Mouse (Mus musculus): ENCODE measurements around the gene Anpep. TPM values are rescaled to one million over a fixed set of nuclear protein-coding genes. Genes with fewer than 3 reads are reported as not detected.

Gene Anpep
- polyA plus RNA-seq, 1 experiment: 41.0 TPM

DNA sequence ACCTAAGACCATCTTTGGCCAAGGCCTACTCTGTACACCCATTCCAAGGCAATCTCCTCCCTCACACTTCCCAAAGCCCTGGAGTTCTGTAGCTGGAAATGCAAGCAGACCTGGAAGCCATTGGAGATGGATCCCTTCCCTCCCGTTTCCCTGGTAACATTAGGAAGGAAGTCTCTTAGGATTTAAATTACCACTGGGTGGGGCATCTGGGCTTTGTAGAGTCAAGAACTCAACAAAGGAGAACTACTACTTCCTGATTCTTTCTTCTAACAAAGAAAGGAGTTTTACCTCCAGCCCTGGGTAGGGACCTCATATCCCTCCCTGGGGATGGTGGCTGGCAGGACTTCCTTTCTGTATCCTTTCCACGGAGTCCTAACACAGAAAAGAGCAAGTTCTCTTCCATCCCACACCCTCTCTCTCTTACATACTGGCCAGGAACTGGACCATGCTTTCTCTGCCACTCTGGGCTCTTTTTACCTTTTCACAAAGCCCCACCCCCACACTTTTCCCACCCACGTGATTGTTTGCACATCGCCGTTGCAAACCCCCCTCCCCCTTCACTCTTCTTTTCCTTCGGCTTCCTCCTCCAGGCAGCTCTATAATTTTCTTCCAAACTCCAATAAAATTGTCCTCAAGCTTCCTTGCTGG is 8.3 kb upstream of the Anpep start:
- Histone ChIP-seq H3K27ac (ENCODE audit: insufficient read depth, low read length) (no peak overlapping the region), H3K4me1 (ENCODE audit: control insufficient read depth, insufficient read depth, low read length) (no peaks in the 10 kb centered on the region), H3K4me3 (ENCODE audit: insufficient read depth, low read length) (no peak overlapping the region)
- TF ChIP-seq POLR2A (IDR thresholded peaks at IDR 0.05; ENCODE audit: low read depth, low read length): no peak
- TF ChIP-seq CTCF (IDR thresholded peaks at IDR 0.05; ENCODE audit: borderline replicate concordance, insufficient read depth, low read length): no peak

DNA sequence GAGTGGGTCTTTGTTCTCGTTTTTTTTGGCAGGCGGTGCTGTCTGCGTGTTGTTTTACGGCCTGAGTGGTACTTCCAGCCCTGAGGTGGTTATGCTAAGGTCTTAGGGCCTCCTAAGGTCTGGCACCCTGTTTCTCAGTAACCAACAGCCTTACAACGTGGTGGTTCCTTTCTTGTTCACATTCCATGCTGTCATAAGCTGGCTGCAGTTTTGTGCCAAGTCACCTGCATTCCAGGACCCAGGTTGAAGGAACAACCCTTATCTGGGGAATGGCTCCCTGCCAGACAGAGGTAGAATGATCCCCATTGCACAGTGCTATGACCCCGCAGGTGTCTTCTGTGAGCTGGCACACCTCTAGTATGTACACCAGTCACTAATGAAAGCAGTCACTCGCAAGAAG is 7.6 kb upstream of the Anpep start:
- H3K4me3 ChIP-seq (ENCODE audit: insufficient read depth, low read length): no peak overlapping the region
- TF ChIP-seq CTCF (IDR thresholded peaks at IDR 0.05; ENCODE audit: borderline replicate concordance, insufficient read depth, low read length): no peak
- no peak for TF ChIP-seq POLR2A (IDR thresholded peaks at IDR 0.05; ENCODE audit: low read depth, low read length)
- H3K4me1 ChIP-seq (ENCODE audit: control insufficient read depth, insufficient read depth, low read length): no peaks in the 10 kb centered on the region
- no peak overlapping the region for H3K27ac ChIP-seq (ENCODE audit: insufficient read depth, low read length)

DNA sequence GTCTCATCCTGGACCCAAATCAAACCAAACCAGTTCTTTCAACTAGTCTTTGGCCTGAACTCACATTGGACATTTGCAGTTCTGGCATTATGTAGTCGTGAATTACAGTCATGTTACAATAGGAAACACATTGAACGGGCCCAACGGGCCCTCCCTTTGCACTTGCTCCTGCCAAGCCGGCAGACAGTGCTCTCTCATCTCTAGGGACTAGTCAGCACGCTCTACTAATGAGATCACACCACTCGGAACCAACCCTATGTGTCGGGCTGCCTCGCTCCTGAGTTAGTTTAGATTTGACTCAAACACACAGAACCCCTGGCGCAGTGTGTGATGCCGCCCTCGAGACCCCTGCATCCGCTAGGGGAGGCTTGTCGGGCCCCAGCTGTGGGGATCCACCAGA is 7.0 kb upstream of the Anpep start:
- no peak overlapping the region for H3K27ac ChIP-seq (ENCODE audit: insufficient read depth, low read length)
- TF ChIP-seq POLR2A (IDR thresholded peaks at IDR 0.05; ENCODE audit: low read depth, low read length) (no peak), CTCF (IDR thresholded peaks at IDR 0.05; ENCODE audit: borderline replicate concordance, insufficient read depth, low read length) (no peak)
- no peaks in the 10 kb centered on the region for H3K4me1 ChIP-seq (ENCODE audit: control insufficient read depth, insufficient read depth, low read length)
- H3K4me3 ChIP-seq (ENCODE audit: insufficient read depth, low read length): no peak overlapping the region

DNA sequence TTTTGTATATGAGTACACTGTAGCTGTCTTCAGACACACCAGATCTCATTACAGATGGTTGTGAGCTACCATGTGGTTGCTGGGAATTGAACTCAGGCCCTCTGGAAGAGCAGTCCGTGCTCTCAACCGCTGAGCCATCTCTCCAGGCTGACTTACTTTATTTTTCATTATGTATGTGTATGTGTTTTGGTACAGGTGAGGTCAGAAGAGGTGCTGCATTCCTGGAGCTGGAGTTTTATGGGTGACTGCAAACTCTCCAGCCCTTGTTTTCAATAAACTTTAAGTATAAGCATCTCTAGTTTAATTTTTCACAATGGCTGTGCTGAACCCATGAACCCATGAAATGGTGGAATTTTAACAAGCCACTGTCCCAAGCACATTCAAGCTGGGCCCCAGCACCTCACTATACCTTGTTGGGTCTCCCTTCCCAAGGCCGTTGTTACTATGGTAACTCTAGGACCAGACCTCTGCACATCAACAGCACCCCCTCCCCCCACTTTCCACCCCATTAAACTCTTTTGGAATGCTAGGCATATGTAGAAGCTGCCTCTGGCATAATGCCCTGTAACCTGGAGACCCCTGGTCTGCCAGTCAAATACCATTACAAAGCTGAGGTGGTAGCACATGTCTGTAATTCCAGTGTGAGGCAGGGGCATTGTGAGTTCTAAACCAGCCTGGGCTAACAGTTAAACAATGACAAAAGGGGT is 5.6 kb upstream of the Anpep start:
- no peak overlapping the region for H3K4me3 ChIP-seq (ENCODE audit: insufficient read depth, low read length)
- TF ChIP-seq POLR2A (IDR thresholded peaks at IDR 0.05; ENCODE audit: low read depth, low read length) (no peak), CTCF (IDR thresholded peaks at IDR 0.05; ENCODE audit: borderline replicate concordance, insufficient read depth, low read length) (no peak)
- H3K4me1 ChIP-seq (ENCODE audit: control insufficient read depth, insufficient read depth, low read length): no peaks in the 10 kb centered on the region
- H3K27ac ChIP-seq (ENCODE audit: insufficient read depth, low read length): no peak overlapping the region

DNA sequence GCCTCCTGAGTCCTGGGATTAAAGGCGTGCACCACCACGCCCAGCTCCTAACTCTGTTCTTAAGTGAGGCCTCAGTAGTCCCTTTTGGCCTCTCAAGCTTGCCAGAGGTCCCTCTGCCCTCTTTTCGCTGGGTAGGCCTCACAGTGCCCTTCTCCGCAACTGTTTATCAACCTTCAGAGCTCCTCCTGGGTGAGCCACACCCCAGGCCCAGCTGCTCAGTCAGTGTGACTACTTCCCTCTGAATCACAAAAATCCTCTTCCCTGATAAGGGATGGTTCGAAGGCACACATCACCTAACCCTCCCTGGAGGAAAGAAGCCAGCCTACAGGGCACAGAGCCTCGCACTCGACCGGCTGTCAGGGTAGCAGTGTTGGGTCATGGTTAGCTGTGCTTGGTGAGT is 935 bp upstream of the Anpep start:
- Histone ChIP-seq H3K27ac (ENCODE audit: insufficient read depth, low read length) (no peak overlapping the region), H3K4me3 (ENCODE audit: insufficient read depth, low read length) (no peak overlapping the region), H3K4me1 (ENCODE audit: control insufficient read depth, insufficient read depth, low read length) (no peaks in the 10 kb centered on the region)
- TF ChIP-seq CTCF (IDR thresholded peaks at IDR 0.05; ENCODE audit: borderline replicate concordance, insufficient read depth, low read length) (no peak), POLR2A (IDR thresholded peaks at IDR 0.05; ENCODE audit: low read depth, low read length) (no peak)

DNA sequence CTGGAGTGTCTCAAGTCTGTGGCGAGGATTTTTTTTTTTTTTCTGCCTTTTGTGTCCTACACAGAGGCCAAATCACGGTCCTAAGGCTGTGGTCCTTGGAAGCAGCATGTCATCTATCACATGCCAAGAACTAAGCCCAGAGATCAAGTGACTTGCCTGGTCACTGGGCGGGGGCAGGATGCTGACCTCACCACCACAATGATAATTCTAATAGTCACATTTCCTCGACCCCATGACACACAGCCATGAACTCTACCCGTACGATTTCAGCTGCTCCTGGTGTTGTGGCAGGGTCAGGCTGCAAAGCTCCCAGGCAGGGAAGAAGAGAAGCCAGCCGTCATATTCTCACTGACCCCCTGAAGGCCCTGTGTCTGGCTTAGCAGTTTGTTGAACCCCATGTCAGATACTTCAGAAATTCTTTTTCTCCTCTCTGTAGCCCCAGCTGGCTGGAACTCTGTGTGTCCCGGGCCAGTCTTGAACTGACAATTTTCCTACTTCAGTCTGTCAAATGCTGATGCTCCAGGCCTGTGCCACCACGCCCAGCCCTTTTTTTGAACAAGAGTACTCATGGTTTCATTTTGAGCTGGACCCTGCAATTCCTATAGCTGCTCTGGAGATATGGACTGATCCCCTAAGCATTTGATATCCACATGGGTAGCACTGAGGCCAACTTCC is 1.8 kb downstream of the Anpep start:
- TF ChIP-seq CTCF (IDR thresholded peaks at IDR 0.05; ENCODE audit: borderline replicate concordance, insufficient read depth, low read length) (no peak), POLR2A (IDR thresholded peaks at IDR 0.05; ENCODE audit: low read depth, low read length) (no peak)
- H3K27ac ChIP-seq (ENCODE audit: insufficient read depth, low read length): no peak overlapping the region
- H3K4me1 ChIP-seq (ENCODE audit: control insufficient read depth, insufficient read depth, low read length): no peaks in the 10 kb centered on the region
- no peak overlapping the region for H3K4me3 ChIP-seq (ENCODE audit: insufficient read depth, low read length)

DNA sequence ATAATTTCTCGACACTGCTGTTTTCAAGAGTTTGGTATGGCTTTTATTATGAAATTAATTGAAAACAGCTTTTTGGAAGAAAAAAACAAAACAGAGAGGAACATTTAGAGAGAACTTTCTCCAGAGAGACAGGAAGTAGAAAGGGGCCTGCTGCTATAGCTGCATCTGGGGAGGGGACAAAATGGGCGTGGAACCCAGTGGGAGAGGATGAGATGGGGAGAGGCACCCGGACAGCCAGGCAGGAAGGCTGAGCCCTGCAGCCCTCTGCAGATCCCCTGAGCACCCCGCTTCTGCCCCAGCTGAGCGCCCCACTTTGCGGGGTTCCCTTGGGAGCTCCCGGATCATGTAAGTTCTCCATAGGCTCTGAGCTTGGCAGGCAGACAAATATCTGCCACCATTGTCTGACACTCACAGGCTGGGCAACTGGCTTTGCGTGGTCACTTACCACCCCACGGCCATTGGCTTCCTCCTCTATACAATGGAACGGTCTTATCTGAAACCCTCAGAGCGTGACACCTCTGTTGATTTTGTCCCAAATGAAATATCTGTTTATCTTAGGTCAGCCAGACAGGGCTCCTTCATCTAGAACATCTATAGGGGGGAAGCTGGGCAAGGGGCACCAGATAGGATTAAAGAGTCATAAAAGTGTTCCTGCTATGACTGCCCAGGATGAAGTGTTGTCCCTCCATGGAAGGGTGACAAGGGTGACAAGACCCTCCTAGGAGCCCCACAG is 2.5 kb downstream of the Anpep start:
- no peaks in the 10 kb centered on the region for H3K4me1 ChIP-seq (ENCODE audit: control insufficient read depth, insufficient read depth, low read length)
- no peak for TF ChIP-seq POLR2A (IDR thresholded peaks at IDR 0.05; ENCODE audit: low read depth, low read length)
- TF ChIP-seq CTCF (IDR thresholded peaks at IDR 0.05; ENCODE audit: borderline replicate concordance, insufficient read depth, low read length): no peak
- no peak overlapping the region for H3K4me3 ChIP-seq (ENCODE audit: insufficient read depth, low read length)
- no peak overlapping the region for H3K27ac ChIP-seq (ENCODE audit: insufficient read depth, low read length)

DNA sequence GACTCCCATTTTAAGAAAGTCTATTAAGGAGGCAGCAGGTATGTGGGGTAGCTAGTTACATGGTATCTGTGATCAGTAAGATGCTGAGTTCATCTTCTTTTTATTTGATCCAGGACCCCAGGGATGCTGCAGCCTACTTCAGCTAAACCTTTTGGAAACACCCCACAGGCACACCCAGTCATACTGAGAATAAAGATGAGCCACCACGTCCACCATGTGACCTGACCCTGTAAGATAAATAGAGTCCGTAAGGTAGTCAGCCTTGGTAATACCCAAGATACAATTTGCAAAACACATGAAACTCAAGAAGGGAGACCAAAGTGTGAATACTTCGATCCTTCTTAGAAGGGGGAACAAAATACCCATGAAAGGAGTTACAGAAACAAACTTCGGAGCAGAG is 4.6 kb downstream of the Anpep start:
- Histone ChIP-seq H3K27ac (ENCODE audit: insufficient read depth, low read length) (no peak overlapping the region), H3K4me3 (ENCODE audit: insufficient read depth, low read length) (no peak overlapping the region), H3K4me1 (ENCODE audit: control insufficient read depth, insufficient read depth, low read length) (no peaks in the 10 kb centered on the region)
- no peak for TF ChIP-seq POLR2A (IDR thresholded peaks at IDR 0.05; ENCODE audit: low read depth, low read length)
- no peak for TF ChIP-seq CTCF (IDR thresholded peaks at IDR 0.05; ENCODE audit: borderline replicate concordance, insufficient read depth, low read length)

DNA sequence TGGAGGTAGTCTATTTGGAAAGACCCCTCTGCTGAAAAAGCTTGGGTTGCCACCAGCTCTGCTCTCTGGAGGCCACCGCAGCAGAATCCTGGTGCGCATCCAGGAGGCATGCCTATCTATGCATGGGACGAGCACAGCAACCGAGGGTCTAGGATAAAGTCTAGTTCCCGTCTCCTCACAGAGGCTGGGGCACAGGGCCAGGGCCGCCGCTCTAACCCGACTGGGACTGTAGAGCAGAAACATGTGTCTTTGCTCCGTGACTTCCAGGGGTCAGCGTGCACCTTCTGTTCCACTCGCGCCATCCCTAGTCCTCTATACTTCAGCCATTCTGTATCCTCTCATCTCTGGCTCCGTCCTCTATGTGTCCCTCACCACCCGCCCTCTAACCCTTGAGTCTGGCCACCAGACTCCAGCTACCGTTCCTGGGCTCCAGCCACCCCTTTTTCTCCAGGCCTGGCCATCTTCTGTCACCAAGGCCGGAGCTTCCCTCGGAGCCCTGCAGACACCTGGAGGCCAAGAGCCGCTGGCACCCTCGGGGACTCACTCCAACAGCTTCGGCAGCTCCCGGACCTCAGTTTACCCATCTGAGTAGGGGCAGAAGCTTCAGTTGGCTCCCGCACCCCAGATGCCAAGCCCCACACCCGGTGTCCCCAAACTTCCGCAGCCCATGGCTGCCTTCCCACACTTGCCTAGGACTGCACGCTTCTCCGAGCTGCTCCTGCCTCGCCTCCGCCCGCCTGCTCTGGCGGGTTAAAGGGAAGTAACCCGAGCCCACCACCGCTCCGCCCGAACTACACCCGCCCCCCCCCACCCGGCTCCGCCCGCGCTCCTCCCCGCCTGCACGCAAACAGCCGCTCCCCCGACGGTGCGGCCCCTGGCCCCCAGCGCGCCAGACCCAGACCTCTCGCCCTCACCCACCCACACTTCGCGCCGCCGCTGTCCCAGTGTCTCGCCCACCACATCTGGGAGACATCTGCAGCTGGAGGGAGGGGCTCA is 13.1 kb downstream of the Anpep start:
- no peak overlapping the region for H3K27ac ChIP-seq (ENCODE audit: insufficient read depth, low read length)
- H3K4me1 ChIP-seq (ENCODE audit: control insufficient read depth, insufficient read depth, low read length): no peaks in the 10 kb centered on the region
- TF ChIP-seq POLR2A (IDR thresholded peaks at IDR 0.05; ENCODE audit: low read depth, low read length) (peak; percentile 88), CTCF (IDR thresholded peaks at IDR 0.05; ENCODE audit: borderline replicate concordance, insufficient read depth, low read length) (no peak)
- peak overlapping the region; percentile 36 for H3K4me3 ChIP-seq (ENCODE audit: insufficient read depth, low read length)
